Mouse (Mus musculus): ENCODE measurements at regions not wholly inside any gene's neighbourhood (a gene's known extent, or its start where the extent isn't known, plus 50 kb on each side); places are given as distances from the start of the nearest gene placed in this dataset.

GRCm38 (mm10) chr8:24284966-24285365 is 440.7 kb downstream of the Adam3 start:
- no peak for DNase-seq (ENCODE audit: low spot score in 2 of 2)

GRCm38 (mm10) chr8:24283901-24284405 is 441.7 kb downstream of the Adam3 start:
- no peak for DNase-seq (ENCODE audit: low spot score in 2 of 2)

GRCm38 (mm10) chr8:24280296-24280695 is 445.4 kb downstream of the Adam3 start:
- DNase-seq (ENCODE audit: low spot score in 2 of 2), result no peak

DNA sequence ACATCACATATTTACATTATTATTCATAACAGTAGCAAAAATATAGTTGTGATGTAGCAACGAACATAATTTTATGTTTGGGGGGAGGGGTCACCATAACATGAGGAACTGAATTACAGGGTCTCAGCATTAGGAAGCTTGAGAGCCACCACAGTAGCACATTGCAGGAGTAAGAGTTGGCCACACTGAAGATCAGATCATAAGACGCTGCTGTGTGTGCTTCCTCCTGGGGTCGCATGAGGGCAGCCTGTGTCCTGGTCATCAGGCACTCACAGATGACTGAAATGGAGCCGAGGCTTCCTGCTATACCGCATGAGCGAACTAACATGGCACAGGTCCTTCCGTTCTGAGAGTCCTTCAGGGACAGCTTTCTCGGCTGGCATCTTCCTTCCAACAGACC is 447.3 kb downstream of the Adam3 start:
- DNase-seq (ENCODE audit: low spot score in 2 of 2), result no peak

GRCm38 (mm10) chr8:24261359-24261758 is 464.3 kb downstream of the Adam3 start:
- no peak for DNase-seq (ENCODE audit: low spot score in 2 of 2)

DNA sequence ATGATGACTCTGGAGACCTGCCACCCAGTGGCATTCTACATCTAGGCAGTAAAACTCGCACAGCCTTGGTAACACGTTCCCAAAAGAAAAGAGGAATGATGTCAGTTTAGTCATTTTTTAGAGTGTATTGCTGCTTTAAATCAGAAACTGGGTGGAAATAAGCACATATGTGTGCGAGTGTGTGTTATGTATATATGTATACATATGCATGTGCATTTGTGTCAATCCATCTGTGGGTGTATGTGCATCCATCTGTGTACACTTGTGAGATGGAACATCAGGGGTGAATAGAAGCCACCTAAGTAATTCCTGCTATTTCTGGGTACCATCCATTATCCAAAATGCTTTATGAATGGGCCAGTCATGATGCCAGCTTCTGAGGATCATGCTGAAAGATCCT is 467.0 kb downstream of the Adam3 start:
- DNase-seq (ENCODE audit: low spot score in 2 of 2), result no peak

DNA sequence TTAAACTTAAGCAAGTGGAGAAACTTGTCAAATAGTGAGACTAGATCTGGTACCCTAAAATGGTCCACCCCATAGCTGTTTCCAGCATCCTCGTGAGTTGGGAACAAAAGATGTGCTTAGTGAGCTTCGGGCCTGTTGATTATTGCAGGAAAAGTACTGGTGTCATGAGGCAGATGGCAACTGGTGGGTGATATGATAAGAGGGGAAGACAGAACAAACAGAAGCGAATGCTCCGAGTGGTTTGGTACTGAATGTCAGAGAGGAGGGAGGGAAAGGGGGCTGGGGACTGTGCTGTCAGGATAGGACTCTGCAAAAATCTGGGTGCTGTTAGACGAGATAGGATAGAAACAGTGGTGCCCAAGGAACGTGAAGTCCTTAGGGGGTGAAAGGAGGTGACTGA is 483.4 kb downstream of the Adam3 start:
- DNase-seq (ENCODE audit: low spot score in 2 of 2), result no peak

- no peak for DNase-seq (ENCODE audit: low spot score in 2 of 2)
Observed at GRCm38 (mm10) chr8:24240211-24240983, 485.3 kb downstream of the Adam3 start.

DNA sequence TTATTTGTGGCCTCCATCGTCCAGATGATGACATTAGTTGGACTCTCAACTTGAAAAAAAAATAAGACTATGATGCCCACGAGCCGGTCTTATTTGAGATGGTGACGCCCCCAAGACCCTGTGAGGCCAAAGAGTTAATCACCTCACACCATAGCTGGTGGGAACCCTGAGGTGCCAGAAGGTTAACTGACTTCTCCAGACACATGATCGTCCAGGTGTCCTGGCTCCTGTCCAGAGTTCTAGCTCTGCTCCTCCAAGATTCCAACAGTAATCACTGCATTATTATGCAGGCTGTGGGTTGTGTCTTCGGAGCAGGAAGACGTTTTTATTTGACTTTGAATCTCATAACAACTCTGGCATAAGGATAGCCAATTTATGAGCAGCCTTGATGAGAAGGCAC is 490.7 kb downstream of the Adam3 start:
- DNase-seq (ENCODE audit: low spot score in 2 of 2), result no peak

GRCm38 (mm10) chr8:24228148-24228547 is 497.5 kb downstream of the Adam3 start:
- no peak for DNase-seq (ENCODE audit: low spot score in 2 of 2)

DNA sequence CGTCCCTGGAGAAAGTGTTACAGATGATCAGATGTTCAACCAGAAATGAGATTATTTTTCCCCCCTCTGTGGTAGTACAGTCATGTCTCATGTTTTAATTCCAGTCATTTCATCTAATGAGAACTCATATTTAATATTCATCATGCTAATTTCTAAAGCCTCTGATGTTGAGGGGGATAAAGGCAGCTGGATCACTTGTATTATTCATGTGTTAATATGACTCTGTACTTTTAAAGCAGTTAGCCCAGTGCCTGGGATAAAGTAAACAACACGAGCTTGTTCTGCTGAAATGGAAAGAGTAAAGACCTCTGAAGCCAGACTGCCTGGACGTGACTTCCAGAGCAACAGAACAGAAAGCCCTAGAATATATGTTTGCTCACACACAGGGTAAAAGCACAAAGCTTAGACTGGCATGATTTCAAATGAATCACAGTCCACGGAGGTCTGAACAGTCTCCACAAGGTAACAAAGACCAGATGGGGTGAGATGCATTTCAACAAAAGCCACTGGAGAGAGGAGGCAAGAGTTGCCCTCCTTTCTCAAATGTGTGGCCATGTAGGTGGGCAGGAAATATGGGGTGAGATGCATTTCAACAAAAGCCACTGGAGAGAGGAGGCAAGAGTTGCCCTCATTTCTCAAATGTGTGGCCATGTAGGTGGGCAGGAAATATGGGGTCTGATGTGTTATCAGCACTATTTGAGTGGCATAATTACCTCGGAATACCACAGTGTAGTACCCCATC is 498.1 kb downstream of the Adam3 start:
- DNase-seq (ENCODE audit: low spot score in 2 of 2), result no peak

GRCm38 (mm10) chr8:24220222-24220621 is 505.4 kb downstream of the Adam3 start:
- DNase-seq (ENCODE audit: low spot score in 2 of 2), result no peak

DNA sequence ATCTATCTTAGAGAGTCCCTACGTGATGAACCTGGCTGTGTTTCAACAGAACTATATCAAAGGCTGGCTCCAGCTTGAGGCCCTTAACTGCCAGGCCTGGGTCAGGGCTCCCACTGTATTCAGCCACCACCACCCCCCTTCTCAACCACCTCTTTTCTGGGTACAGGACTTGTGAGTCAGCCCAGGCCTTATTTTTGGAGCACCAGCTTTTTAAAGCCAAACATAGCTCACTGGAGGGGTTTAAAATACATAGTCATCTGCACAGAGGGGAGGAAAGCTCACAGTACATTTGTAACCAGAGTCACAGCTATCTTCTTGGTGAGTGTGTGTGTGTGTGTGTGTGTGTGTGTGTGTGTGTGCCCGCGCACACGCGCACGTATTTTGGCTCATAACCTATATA is 509.0 kb downstream of the Adam3 start:
- DNase-seq (ENCODE audit: low spot score in 2 of 2), result no peak

DNA sequence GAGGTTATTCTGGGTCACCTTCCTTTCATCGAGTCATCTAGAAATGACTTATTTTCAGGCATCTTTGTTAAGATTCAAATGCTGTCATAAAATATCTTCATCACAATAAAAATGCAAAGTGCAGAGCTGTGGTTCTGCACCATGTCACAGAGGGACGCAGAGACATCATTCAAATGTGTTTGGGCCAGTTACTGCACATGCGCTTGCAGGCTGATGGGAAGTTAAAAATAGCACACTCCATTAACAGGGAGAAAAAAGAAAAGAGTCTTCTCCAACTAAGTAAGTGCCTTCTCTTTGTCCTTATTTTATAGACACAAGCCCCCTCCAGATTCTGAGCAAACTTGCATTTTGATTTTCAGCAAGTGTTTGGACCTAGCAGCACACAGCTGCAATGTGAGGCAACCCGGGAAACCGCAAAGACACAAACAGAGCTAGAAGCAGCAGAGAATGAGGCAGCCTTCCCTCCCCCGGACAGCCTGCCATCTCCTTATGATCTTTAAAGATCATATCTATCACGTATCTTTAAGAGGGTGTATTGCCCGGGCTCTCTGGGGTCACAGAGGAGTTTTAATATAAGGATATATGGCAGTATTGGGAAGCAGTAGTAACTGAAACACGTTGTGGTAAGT is 510.0 kb downstream of the Adam3 start:
- no peak for DNase-seq (ENCODE audit: low spot score in 2 of 2)

DNA sequence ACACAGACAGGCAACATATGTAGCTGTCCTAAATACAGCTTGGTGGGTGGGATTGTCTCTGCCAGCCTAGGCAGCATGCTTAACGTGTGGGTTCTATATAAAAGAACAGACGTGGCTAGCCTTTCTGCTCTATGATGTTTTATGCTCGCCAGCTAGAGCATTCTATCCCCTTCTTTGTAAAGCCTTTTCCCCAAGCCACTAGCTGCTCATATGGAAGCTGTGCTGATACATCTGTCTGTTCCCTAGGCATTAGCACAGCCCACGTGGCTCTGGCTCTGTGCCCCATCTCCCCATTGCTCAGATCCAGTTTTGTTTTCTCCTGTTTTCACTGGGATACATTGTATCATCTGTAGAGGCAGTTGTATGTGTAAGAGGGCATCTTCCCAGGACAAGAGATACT is 511.3 kb downstream of the Adam3 start:
- no peak for DNase-seq (ENCODE audit: low spot score in 2 of 2)

- DNase-seq (ENCODE audit: low spot score in 2 of 2), result no peak
Observed at GRCm38 (mm10) chr8:24212216-24213200, 513.1 kb downstream of the Adam3 start.

DNA sequence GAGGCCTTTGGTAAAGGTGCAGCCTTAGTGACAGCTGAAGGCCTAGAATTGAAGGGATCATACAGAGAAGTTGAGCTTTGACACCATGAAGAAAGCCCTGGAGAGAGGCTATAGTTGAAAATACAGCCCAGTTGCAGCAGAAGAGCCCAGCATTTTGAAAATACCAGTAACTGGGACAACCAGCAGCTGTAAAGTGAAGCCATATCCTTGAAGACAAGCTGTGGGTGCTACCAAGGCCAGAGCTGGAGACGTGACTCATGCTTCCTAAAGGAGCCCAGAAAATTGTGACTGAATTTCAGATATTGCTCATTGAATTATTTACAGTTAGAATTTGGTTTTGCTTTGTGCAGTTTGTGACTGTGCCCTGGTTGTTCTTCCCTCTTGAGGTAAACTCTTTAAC is 514.6 kb downstream of the Adam3 start:
- no peak for DNase-seq (ENCODE audit: low spot score in 2 of 2)
